Mouse (Mus musculus) cerebellum, adult 11-12 months (tissue): ENCODE data around the gene Nupr1.
A peak's percentile ranks its signal among the peaks of the same experiment; 100 is the strongest.

Experiments used
- DNase-seq: peaks from one replicate; pipeline ENCODE4 v3.0.0; 2022

Gene Nupr1

GRCm38 (mm10) chr7:126594862-126595561 lies 35.6 kb downstream of the Nupr1 start, which contains the start of gene Il27:
Il27 (minus strand) TSS chr7:126594941.
- DNase-seq, result no peak

- no peak for DNase-seq
Measured at GRCm38 (mm10) chr7:126587779-126588178, 42.9 kb downstream of the Nupr1 start.

GRCm38 (mm10) chr7:126586839-126587238 lies 43.8 kb downstream of the Nupr1 start:
- DNase-seq, result no peak

GRCm38 (mm10) chr7:126585717-126586116 lies 44.9 kb downstream of the Nupr1 start, which contains the start of gene Cln3:
Cln3 (minus strand) TSS chr7:126585817.
- DNase-seq, result no peak

GRCm38 (mm10) chr7:126584506-126584977 lies 46.1 kb downstream of the Nupr1 start, which contains the start of gene Apobr:
Apobr (plus strand) TSS chr7:126584942.
- no peak for DNase-seq

- DNase-seq, result no peak
Measured at GRCm38 (mm10) chr7:126583761-126584160, 46.9 kb downstream of the Nupr1 start.

- peak; percentile 90 for DNase-seq
Measured at GRCm38 (mm10) chr7:126583251-126583709, 47.4 kb downstream of the Nupr1 start.

GRCm38 (mm10) chr7:126582759-126583158 lies 47.9 kb downstream of the Nupr1 start:
- peak; percentile 59 for DNase-seq

- DNase-seq, result no peak
Measured at GRCm38 (mm10) chr7:126581661-126582060, 49.0 kb downstream of the Nupr1 start.

GRCm38 (mm10) chr7:126579172-126579571 lies 51.5 kb downstream of the Nupr1 start:
- no peak for DNase-seq

GRCm38 (mm10) chr7:126576946-126577345 lies 53.7 kb downstream of the Nupr1 start:
- DNase-seq, result no peak
